Mouse (Mus musculus) CH12.LX (cell line): ENCODE measurements around the gene Olfr1281. TPM values are rescaled to one million over a fixed set of nuclear protein-coding genes. Genes with fewer than 3 reads are reported as not detected.

ENCODE experiments used
- DNase-seq: peaks from one replicate; pipeline ENCODE4 v3.0.0-alpha.2; 2013; ENCODE audit errors: extremely low read depth
- H3K27ac ChIP-seq: 2 replicates; pipeline ENCODE4 v1.5.1; 2012; ENCODE audit warnings: low read depth, mild to moderate bottlenecking, control low read depth, moderate library complexity; ENCODE audit not compliant: insufficient read depth
- H3K27me3 ChIP-seq: replicated peaks from 2 replicates; pipeline ENCODE3; 2012; ENCODE audit warnings: inconsistent platforms
- H3K36me3 ChIP-seq, 2 experiments: replicated peaks in 1 of 2; 2 replicates each; pipeline versions ENCODE3 to v1.6.1; 2012; ENCODE audit warnings: inconsistent platforms in 1 of 2, low read length in 1 of 2, mild to moderate bottlenecking in 1 of 2, mixed read lengths in 1 of 2, moderate library complexity in 1 of 2; ENCODE audit not compliant: control insufficient read depth in 1 of 2, insufficient read depth in 1 of 2
- H3K4me1 ChIP-seq, 2 experiments: 2 replicates each; pipeline ENCODE4 v1.6.1; 2012; ENCODE audit warnings: inconsistent platforms in 1 of 2, moderate library complexity in 1 of 2; ENCODE audit not compliant: insufficient read depth in 2 of 2, control insufficient read depth in 1 of 2
- H3K4me2 ChIP-seq: 2 replicates; pipeline ENCODE4 v1.6.1; 2012; ENCODE audit warnings: low read depth, mild to moderate bottlenecking, control low read depth; ENCODE audit not compliant: poor library complexity, insufficient read depth, severe bottlenecking
- H3K4me3 ChIP-seq, 3 experiments: fragments of 150-350 bp in 1 of 3; sonication (generic) in 1 of 3; replicated peaks in 1 of 3; 2 replicates each; pipeline versions ENCODE3 to v1.5.1; 2011 to 2012; ENCODE audit warnings: low read depth in 2 of 3, low read length in 2 of 3, mild to moderate bottlenecking in 2 of 3, moderate library complexity in 2 of 3, control low read depth in 1 of 3, improper control_type of control experiment in 1 of 3, inconsistent platforms in 1 of 3, mixed read lengths in 1 of 3; ENCODE audit not compliant: poor library complexity in 1 of 3
- H3K79me2 ChIP-seq: replicated peaks from 2 replicates; pipeline ENCODE4 v1.6.1; 2012; ENCODE audit warnings: mild to moderate bottlenecking, moderate library complexity; ENCODE audit not compliant: control insufficient read depth, poor library complexity, insufficient read depth, severe bottlenecking; ENCODE audit errors: extremely low read depth
- H3K9ac ChIP-seq: 2 replicates; pipeline ENCODE4 v1.6.1; 2012; ENCODE audit warnings: low read depth, mild to moderate bottlenecking, control low read depth, moderate library complexity; ENCODE audit not compliant: insufficient read depth
- H3K9me3 ChIP-seq: replicated peaks from 2 replicates; pipeline ENCODE3; 2012; ENCODE audit warnings: low read length, inconsistent platforms, mixed read lengths
- BHLHE40 ChIP-seq: IDR thresholded peaks from 2 replicates; pipeline ENCODE4 v1.6.1; 2011; ENCODE audit warnings: mild to moderate bottlenecking, low read depth, low read length, improper control_type of control experiment
- POLR2A ChIP-seq: IDR thresholded peaks from 2 replicates; pipeline ENCODE4 v1.6.1; 2011; ENCODE audit warnings: low read depth, mild to moderate bottlenecking, improper control_type of control experiment, low read length
- TBP ChIP-seq: conservative IDR thresholded peaks from 2 replicates; pipeline ENCODE4 v1.6.1; 2011; ENCODE audit warnings: low read depth, low read length, improper control_type of control experiment
- ZKSCAN1 ChIP-seq: IDR thresholded peaks from 2 replicates; pipeline ENCODE4 v1.6.1; 2012; ENCODE audit warnings: low read depth, inconsistent platforms, low read length, improper control_type of control experiment, borderline replicate concordance
- dilution Hi-C: fragments of 300-500 bp; cut with MboI; formaldehyde crosslinking; loops from 2 replicates; pipeline ENCODE4 v1.14.3; 2020; ENCODE audit warnings: low sequenced_read_pairs; ENCODE audit not compliant: extremely low pct_unique_long_range_greater_than_20kb, extremely low pct_ligation_motif_present
- in situ Hi-C: fragments of 300-500 bp; cut with MboI; formaldehyde crosslinking; loops from 3 replicates; pipeline ENCODE4 v1.14.3; 2019; ENCODE audit warnings: low sequenced_read_pairs, low pct_ligation_motif_present, low pct_unique_long_range_greater_than_20kb, mixed read lengths
- polyA plus RNA-seq: library from polyadenylated mRNA; unstranded; fragments of >175 nt; gene quantifications from 2 replicates; pipeline ENCODE4 v1.2.1, GENCODE M21; 2012; ENCODE audit warnings: low read depth; ENCODE audit not compliant: insufficient read length
- total RNA-seq, 2 experiments: library from RNA; depleted of rRNA; stranded (reverse); fragments of 300-350 nt in 1 of 2; fragments of >200 nt in 1 of 2; gene quantifications; 2 replicates each; pipeline ENCODE4 v1.2.3; 2012 to 2014

Olfr1281 gene
- total and polyA plus RNA-seq, 3 experiments: not detected

DNA sequence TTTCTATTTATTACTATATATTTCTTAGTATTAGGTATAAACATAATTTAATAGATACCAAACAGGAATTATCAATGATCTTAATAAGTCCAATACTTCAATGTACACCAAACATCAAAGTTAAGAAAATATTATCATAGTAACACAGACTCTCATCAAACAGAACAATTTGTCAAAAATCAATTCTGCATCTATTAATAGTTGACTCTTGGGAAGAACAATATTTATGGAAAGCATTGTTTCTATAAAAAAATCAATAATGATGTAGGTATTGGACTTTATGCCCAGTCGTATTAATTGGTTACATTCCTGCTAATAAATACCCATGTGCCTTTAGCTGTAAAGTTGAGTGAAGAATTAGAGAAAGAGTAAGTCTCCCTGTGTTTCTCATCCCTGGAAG, 48.9 kb downstream of the Olfr1281 start, which contains the start of gene Olfr1284:
Gene Olfr1284 (plus strand): TSS at position 301 of the 400 bp plus-strand sequence.
- TF ChIP-seq BHLHE40 (no peak), POLR2A (no peak), ZKSCAN1 (no peak), TBP (no peak)
- TF ChIP-seq, all 38 proteins: peak for 0
- H3K4me1 ChIP-seq: no peaks in the 10 kb centered on the region
- no peak within 1 kb of the TSS for H3K4me2 ChIP-seq
- dilution Hi-C loops (no loop called here), in situ Hi-C loops (no loop called here)
- no peak within 1 kb of the TSS for H3K27ac ChIP-seq
- no peak for DNase-seq
- no peak within 1 kb of the TSS for H3K9ac ChIP-seq
- no peaks in the 10 kb centered on the region for H3K79me2 ChIP-seq
- H3K9me3 ChIP-seq: peaks cover 2% of the 10 kb centered on the region
- H3K4me3 ChIP-seq: no peak within 1 kb of the TSS
- H3K27me3 ChIP-seq: no peaks in the 10 kb centered on the region
- no peaks in the 10 kb centered on the region for H3K36me3 ChIP-seq

Other genes with a start within 250 kb of the Olfr1281 start
Only the 20 nearest of the 21 such genes appear.
- gene Gm13941, start 220.5 kb upstream of the Olfr1281 start, total RNA-seq (2012; rRNA removed): not detected in 2 replicates
- gene Gm13941, start 220.5 kb upstream of the Olfr1281 start, total RNA-seq (2014; rRNA removed): not detected in 2 replicates
- not detected in 2 replicates for gene Gm13941, start 220.5 kb upstream of the Olfr1281 start, polyA plus RNA-seq
- not detected in 2 replicates for gene Gm15130, start 173.6 kb upstream of the Olfr1281 start, total RNA-seq (2012; rRNA removed)
- gene Gm15130, start 173.6 kb upstream of the Olfr1281 start, total RNA-seq (2014; rRNA removed): not detected in 2 replicates
- not detected in 2 replicates for gene Gm15130, start 173.6 kb upstream of the Olfr1281 start, polyA plus RNA-seq
- not detected in 2 replicates for gene 4930430A15Rik, start 96.9 kb upstream of the Olfr1281 start, total RNA-seq (2012; rRNA removed)
- not detected in 2 replicates for gene 4930430A15Rik, start 96.9 kb upstream of the Olfr1281 start, total RNA-seq (2014; rRNA removed)
- not detected in 2 replicates for gene 4930430A15Rik, start 96.9 kb upstream of the Olfr1281 start, polyA plus RNA-seq
- gene Olfr1275, start 91.2 kb upstream of the Olfr1281 start, total RNA-seq (2012; rRNA removed): not detected in 2 replicates
- not detected in 2 replicates for gene Olfr1275, start 91.2 kb upstream of the Olfr1281 start, total RNA-seq (2014; rRNA removed)
- not detected in 2 replicates for gene Olfr1275, start 91.2 kb upstream of the Olfr1281 start, polyA plus RNA-seq
- not detected in 2 replicates for gene Olfr1276, start 72.0 kb upstream of the Olfr1281 start, total RNA-seq (2012; rRNA removed)
- gene Olfr1276, start 72.0 kb upstream of the Olfr1281 start, total RNA-seq (2014; rRNA removed): not detected in 2 replicates
- not detected in 2 replicates for gene Olfr1276, start 72.0 kb upstream of the Olfr1281 start, polyA plus RNA-seq
- gene Olfr1277, start 52.4 kb upstream of the Olfr1281 start, total RNA-seq (2012; rRNA removed): not detected in 2 replicates
- gene Olfr1277, start 52.4 kb upstream of the Olfr1281 start, total RNA-seq (2014; rRNA removed): not detected in 2 replicates
- not detected in 2 replicates for gene Olfr1277, start 52.4 kb upstream of the Olfr1281 start, polyA plus RNA-seq
- gene Olfr1278, start 36.4 kb upstream of the Olfr1281 start, total RNA-seq (2012; rRNA removed): not detected in 2 replicates
- gene Olfr1278, start 36.4 kb upstream of the Olfr1281 start, total RNA-seq (2014; rRNA removed): not detected in 2 replicates
- not detected in 2 replicates for gene Olfr1278, start 36.4 kb upstream of the Olfr1281 start, polyA plus RNA-seq
- not detected in 2 replicates for gene Olfr1279, start 25.9 kb upstream of the Olfr1281 start, total RNA-seq (2012; rRNA removed)
- gene Olfr1279, start 25.9 kb upstream of the Olfr1281 start, total RNA-seq (2014; rRNA removed): not detected in 2 replicates
- not detected in 2 replicates for gene Olfr1279, start 25.9 kb upstream of the Olfr1281 start, polyA plus RNA-seq
- not detected in 2 replicates for gene Olfr1280, start 12.5 kb upstream of the Olfr1281 start, total RNA-seq (2012; rRNA removed)
- gene Olfr1280, start 12.5 kb upstream of the Olfr1281 start, total RNA-seq (2014; rRNA removed): not detected in 2 replicates
- gene Olfr1280, start 12.5 kb upstream of the Olfr1281 start, polyA plus RNA-seq: not detected in 2 replicates
- not detected in 2 replicates for gene Olfr1282, start 9.6 kb downstream of the Olfr1281 start, total RNA-seq (2012; rRNA removed)
- gene Olfr1282, start 9.6 kb downstream of the Olfr1281 start, total RNA-seq (2014; rRNA removed): not detected in 2 replicates
- gene Olfr1282, start 9.6 kb downstream of the Olfr1281 start, polyA plus RNA-seq: not detected in 2 replicates
- not detected in 2 replicates for gene Olfr1283, start 40.3 kb downstream of the Olfr1281 start, total RNA-seq (2012; rRNA removed)
- not detected in 2 replicates for gene Olfr1283, start 40.3 kb downstream of the Olfr1281 start, total RNA-seq (2014; rRNA removed)
- gene Olfr1283, start 40.3 kb downstream of the Olfr1281 start, polyA plus RNA-seq: not detected in 2 replicates
- not detected in 2 replicates for gene Olfr1284, start 49.0 kb downstream of the Olfr1281 start, total RNA-seq (2012; rRNA removed)
- not detected in 2 replicates for gene Olfr1284, start 49.0 kb downstream of the Olfr1281 start, total RNA-seq (2014; rRNA removed)
- gene Olfr1284, start 49.0 kb downstream of the Olfr1281 start, polyA plus RNA-seq: not detected in 2 replicates
- gene Olfr1286, start 96.6 kb downstream of the Olfr1281 start, total RNA-seq (2012; rRNA removed): not detected in 2 replicates
- gene Olfr1286, start 96.6 kb downstream of the Olfr1281 start, total RNA-seq (2014; rRNA removed): not detected in 2 replicates
- gene Olfr1286, start 96.6 kb downstream of the Olfr1281 start, polyA plus RNA-seq: not detected in 2 replicates
- gene Olfr1287, start 122.6 kb downstream of the Olfr1281 start, total RNA-seq (2012; rRNA removed): not detected in 2 replicates
- not detected in 2 replicates for gene Olfr1287, start 122.6 kb downstream of the Olfr1281 start, total RNA-seq (2014; rRNA removed)
- gene Olfr1287, start 122.6 kb downstream of the Olfr1281 start, polyA plus RNA-seq: not detected in 2 replicates
- gene Olfr1288, start 147.6 kb downstream of the Olfr1281 start, total RNA-seq (2012; rRNA removed): not detected in 2 replicates
- not detected in 2 replicates for gene Olfr1288, start 147.6 kb downstream of the Olfr1281 start, total RNA-seq (2014; rRNA removed)
- not detected in 2 replicates for gene Olfr1288, start 147.6 kb downstream of the Olfr1281 start, polyA plus RNA-seq
- not detected in 2 replicates for gene Olfr1289, start 154.3 kb downstream of the Olfr1281 start, total RNA-seq (2012; rRNA removed)
- not detected in 2 replicates for gene Olfr1289, start 154.3 kb downstream of the Olfr1281 start, total RNA-seq (2014; rRNA removed)
- gene Olfr1289, start 154.3 kb downstream of the Olfr1281 start, polyA plus RNA-seq: not detected in 2 replicates
- gene Olfr1290, start 167.3 kb downstream of the Olfr1281 start, total RNA-seq (2012; rRNA removed): not detected in 2 replicates
- gene Olfr1290, start 167.3 kb downstream of the Olfr1281 start, total RNA-seq (2014; rRNA removed): not detected in 2 replicates
- gene Olfr1290, start 167.3 kb downstream of the Olfr1281 start, polyA plus RNA-seq: not detected in 2 replicates
- gene Olfr1291-ps1, start 170.7 kb downstream of the Olfr1281 start, total RNA-seq (2012; rRNA removed): not detected in 2 replicates
- not detected in 2 replicates for gene Olfr1291-ps1, start 170.7 kb downstream of the Olfr1281 start, total RNA-seq (2014; rRNA removed)
- gene Olfr1291-ps1, start 170.7 kb downstream of the Olfr1281 start, polyA plus RNA-seq: not detected in 2 replicates
- gene Olfr1293-ps, start 198.7 kb downstream of the Olfr1281 start, total RNA-seq (2012; rRNA removed): not detected in 2 replicates
- gene Olfr1293-ps, start 198.7 kb downstream of the Olfr1281 start, total RNA-seq (2014; rRNA removed): not detected in 2 replicates
- 0.10 TPM in 1 of 2 replicates, not detected in the other for gene Olfr1293-ps, start 198.7 kb downstream of the Olfr1281 start, polyA plus RNA-seq
- not detected in 2 replicates for gene Olfr1294, start 213.8 kb downstream of the Olfr1281 start, total RNA-seq (2012; rRNA removed)
- gene Olfr1294, start 213.8 kb downstream of the Olfr1281 start, total RNA-seq (2014; rRNA removed): not detected in 2 replicates
- gene Olfr1294, start 213.8 kb downstream of the Olfr1281 start, polyA plus RNA-seq: not detected in 2 replicates